Mouse (Mus musculus) kidney, postnatal 36 days (tissue): ENCODE results near the gene Skint2.

Experiments used
- DNase-seq, 2 experiments: peaks; one replicate each; pipeline ENCODE4 v3.0.0; 2021 to 2022; ENCODE audit warnings: mixed read lengths in 2 of 2

The Skint2 gene

DNA sequence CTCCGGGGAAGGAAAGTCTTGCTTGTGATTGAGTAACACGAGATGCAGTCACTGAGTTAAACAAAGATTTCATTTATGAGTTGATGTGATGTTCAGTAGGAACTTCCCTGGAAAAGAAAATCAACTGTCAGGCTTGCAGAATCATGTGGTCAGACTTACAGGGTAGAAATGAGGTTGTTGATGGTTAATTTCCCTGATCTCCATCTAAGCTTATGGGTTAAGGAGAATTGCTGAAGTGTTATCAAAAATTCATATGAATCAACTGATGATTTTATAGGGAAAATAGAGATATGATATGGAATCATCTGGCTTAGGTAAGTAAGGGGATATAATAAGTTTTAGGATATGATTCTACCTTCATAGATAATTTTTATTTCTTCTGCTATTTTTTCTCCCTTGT, at the start of gene Skint2:
Skint2 (plus strand) TSS at position 301 of the 400 bp plus-strand sequence.
- no peak for DNase-seq
